Mouse (Mus musculus) monocyte, adult 2 months (primary cell): Measurements from ENCODE around the gene Mapk1ip1l.
"Not testable (repeated sequence)": the region's sequence is repeated elsewhere in the genome, so short reads cannot be mapped to it uniquely, and the experiment has no call there.

ENCODE experiments used
- DNase-seq, 2 experiments: peaks; one replicate each; pipeline ENCODE4 v3.0.0; 2022; ENCODE audit warnings: low spot score in 2 of 2, low read depth in 1 of 2

The Mapk1ip1l gene

DNA sequence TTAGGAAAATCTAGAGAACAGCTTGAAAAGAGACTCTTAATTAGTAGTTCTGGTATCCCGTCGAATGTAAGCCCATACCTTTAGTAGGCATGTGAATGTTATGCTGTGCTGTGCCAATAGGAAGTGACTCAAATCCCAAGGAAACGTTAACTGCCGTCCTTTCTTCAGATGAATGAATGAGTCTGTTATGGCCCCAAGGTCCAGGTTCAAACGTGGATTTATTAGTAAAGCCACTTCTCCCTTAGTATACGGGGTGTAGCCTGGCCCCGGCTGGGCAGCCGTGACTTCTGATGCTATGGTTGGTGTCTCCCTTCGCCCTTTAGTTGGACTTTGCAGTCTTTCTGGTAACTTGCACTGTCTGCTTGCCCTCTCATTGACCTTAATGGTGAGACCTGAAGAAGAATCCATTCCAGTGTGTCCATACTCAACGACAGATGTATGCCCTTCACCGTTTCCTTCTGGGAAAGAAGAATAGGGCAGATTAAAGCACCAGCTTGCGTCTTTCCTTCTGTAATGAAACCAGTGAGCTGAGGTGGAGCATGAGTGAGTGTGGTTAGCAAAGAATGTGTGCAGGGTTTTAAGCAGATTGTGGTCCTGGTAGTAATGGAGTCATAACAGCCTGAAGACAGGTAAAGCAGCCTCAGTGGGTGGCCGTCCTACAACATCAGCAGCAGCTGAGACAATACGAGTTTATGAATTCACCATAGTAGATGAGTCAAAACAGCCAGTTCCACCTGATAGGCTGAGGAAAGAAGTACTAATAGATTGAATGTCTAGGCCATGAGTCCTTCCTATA is 5.0 kb downstream of the Mapk1ip1l start:
- no peak for DNase-seq

DNA sequence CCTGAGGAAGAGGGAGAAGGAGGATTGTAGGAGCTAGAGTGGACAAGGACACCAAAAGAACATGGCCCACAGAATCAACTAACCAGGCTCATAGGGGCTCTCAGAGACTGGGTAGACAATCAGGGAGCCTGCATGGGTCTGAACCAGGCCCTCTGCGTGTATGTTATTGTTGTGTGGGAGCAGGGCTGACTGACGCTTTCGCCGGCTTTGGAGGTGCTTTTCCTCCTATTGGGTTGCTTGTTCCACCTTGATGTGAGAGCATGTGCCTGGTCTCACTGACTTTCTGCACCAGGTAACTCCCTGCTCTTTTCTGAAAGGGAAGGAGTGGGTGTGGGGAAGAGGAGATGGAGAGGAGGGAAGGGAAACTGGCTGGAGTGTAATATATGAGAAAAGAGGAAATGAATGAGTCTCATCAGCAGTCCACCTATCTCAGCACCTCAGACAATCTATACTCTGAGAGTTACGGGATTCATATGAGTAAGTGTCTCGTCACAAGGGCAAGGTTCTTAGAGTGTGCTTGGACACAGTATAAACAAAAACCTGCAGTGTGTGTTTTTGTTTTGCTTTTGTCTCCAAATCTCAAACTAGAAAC is 6.8 kb downstream of the Mapk1ip1l start:
- no peak for DNase-seq

DNA sequence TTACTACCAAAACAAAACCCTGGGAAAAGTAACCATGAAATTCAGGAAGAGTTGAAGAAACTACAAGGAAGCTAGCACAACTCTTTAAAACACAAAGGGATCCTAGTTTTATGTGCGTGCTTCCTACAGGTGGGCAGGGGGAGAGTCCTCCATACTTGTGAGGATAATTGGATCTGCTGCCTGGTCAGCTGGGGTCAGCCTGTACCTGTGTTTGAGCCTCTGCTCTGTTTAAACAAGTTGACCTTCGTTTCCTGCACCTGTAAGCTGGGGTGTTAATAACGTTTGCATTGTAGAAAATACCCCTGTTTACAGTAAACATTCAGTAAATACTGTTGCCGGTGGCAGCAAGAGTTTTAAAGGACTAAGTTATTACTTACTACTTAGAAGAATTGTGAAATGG is 7.9 kb downstream of the Mapk1ip1l start:
- DNase-seq, result no peak

DNA sequence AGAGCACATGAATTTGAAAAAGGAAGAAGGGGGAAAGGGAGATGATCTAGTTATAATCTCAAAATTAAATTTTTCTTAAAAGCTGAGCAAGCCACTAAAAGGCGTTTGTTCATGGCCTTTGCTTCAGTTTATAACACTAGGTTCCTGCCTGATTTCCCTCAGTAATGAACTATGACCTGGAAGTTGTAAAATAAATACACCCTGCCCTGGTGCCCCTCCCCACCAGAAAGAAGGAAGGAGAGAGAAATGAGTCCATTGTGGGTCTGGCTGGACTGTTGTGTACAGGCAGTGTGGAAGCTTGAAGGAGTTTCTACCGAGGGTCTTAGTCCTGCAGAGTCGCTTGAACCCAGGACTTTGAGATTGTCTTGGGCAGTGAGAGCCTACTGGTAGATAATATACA is 9.6 kb downstream of the Mapk1ip1l start:
- DNase-seq, result no peak

DNA sequence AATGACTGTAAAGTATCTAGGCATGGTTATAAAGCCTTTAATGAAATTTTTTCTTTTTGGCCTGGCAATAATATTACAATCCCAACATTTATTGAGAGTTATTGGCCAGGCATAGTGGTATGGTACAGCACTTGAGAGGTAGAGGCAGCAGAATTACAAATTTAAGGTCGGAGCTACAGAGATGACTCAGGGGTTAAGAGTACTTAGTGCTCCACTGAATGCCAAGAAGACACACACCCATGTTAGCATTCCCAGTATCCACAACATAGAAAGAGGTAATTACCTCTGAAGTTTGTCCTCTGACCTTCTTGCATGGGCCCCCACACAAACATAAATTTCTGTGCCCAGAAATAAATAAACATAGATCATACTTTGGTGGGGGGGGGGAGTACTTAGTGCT is 11.0 kb downstream of the Mapk1ip1l start:
- DNase-seq, result no peak

DNA sequence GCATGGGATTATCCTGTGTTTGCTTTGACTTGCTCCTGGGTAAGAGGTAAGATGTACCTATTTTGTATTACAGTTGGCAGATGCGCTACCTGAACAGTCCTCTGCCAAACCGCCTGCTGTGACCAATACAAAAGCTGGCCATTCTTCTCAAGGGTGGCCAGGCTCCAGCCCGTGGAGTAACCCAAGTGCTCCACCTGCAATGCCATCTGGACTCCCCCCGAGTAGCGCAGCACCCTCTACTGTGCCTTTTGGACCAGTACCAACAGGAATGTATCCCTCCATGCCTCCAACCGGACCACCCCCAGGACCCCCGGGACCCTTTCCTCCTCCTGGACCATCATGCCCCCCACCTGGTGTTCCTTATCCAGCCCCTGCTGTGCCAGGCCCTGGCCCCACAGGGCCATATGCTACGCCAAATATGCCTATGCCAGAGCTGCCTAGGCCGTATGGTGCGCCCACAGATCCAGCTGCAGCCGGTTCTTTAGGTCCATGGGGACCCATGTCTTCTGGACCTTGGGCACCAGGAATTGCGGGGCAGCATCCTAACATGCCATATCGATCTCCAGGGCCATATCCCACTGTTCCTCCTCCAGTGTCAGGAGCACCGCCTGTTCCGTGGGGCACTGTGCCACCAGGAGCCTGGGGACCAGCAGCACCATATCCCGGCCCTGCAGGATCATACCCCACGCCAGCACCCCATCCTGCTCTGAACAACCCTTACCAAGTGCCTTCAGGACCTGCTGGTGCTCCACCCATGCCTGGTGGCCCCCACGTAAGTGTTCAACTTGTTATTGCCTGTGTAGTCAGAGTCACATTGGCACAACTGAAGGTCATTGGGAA is 12.5 kb downstream of the Mapk1ip1l start:
- no peak for DNase-seq

DNA sequence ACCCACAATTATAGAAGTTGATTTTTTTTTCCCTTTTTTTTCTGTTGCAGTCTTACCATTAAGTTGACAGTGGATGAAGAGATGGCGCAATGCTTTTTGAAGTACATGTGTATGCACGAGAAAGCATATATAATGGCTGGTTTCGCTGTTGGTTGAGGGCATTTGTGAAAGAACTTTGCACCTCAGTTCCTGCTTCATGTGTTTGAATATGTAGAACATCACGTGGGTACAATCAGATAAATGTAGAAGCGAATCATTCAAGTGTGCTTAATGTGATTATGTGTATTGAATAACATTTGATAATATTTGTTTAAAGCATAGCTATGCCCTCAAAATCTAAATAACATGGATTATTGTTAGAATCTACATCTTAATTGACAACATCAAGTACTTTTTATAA is 21.3 kb downstream of the Mapk1ip1l start:
- DNase-seq, result no peak

DNA sequence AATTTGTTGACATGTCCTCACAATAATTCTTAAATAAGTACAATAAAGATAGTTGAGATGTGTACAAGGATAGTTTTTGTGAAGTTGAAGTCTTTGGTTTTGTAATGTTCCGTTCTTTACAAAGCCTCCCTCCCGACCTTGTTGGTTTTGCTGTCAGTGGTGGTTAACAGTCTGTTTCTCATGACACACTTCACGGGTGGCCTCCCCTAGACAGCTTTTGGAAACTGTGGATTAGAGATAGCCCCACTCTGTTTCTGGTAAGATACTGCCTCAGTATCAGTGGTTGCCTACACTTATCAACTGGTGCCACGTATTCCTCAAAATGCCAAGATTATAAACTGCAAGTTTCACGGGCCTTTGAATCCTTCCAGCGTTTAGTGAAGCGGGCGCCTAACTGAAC is 23.5 kb downstream of the Mapk1ip1l start:
- DNase-seq, result not testable (repeated sequence)

DNA sequence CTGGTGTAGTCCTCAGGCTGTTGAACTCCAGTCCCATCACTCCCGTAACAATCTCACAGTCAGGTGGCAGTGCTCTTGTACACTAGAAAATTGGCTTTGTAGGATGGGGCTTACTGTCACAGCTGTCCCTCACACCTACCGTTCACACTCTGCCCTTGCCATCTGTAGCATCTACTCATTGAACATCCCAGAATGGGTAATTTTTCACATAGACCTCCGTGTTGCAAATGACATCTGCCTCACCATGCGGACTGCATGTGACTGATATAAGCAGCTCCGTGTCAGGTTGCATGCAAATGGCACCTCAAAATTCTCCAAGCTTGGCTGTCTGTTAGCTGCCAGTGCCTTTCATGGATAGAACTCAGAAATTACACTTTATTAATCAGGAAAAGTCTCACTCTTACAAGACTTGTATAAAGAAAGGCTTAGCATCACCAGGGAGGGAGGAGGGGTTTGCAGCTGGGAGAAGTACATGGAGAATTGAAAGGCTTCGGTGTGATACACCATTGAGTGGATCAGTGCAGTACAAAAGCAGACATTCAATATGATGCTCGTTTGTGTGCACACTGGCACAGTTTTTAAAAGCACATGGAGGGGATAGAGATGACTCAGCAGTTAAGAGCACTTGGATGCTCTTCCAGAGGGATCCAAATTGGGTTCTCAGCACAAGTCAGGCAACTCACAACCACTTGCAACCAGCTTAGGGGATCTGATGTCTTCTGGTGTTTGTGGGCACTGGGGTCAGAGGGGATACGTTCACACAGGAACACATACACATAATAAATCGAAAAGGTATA is 28.1 kb downstream of the Mapk1ip1l start:
- DNase-seq, result no peak

DNA sequence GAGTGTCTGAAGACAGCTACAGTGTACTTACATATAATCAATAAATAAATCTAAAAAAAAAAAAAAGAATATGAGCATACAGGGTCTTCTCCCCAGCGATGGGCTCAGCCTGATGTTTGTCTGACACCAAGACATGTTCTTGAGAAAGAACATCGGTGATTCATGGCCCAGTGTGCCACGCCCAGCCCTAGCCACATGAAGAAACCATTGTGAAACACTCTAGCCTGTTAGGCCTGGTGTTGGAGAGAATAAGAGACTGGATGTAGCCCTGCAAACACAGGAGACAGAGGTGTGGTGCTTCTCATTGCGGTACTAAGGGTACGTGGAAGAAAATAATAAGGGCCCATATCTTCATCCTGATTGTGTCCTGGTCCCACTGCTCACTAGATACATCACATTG is 29.3 kb downstream of the Mapk1ip1l start:
- DNase-seq, result peak; percentile 47 to 65

DNA sequence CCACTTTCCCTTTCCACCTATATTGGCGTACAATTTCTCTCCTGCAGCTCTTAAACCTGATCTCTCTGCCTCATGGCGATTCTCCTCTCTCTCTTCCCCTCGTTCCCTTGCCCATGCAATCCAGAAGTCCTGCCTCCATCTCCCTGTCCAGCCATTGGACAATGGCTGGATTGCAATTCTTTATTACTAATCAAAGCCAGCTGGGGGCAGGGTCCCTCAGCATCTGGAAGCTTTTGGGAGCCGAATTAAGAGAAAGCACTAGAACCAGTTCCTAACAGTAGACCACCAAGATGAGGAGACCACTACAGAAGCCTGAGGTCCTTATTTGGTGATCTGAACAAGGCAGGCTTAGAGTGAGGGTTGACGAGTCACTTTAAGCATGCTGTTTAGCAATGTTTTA is 33.9 kb downstream of the Mapk1ip1l start:
- DNase-seq, result no peak

DNA sequence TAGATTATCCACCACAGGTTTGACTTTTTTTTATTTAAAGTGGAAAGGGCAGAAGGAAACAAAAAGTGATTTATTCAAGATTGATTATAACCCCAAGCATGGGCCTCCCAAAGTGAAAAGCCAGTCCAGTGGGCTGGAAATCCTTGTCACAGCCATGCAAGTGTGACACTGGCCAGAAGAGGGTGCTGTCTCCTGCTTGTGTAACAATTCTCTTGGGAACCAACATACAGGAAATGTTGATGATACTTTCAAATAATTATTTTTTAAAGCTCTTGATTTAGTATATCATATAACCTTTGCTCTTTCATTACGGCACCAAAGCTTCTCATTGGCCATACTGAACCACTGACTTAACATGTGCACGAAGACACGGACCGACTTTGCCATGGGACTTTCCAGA is 36.8 kb downstream of the Mapk1ip1l start:
- peak; percentile 34 to 57 for DNase-seq

DNA sequence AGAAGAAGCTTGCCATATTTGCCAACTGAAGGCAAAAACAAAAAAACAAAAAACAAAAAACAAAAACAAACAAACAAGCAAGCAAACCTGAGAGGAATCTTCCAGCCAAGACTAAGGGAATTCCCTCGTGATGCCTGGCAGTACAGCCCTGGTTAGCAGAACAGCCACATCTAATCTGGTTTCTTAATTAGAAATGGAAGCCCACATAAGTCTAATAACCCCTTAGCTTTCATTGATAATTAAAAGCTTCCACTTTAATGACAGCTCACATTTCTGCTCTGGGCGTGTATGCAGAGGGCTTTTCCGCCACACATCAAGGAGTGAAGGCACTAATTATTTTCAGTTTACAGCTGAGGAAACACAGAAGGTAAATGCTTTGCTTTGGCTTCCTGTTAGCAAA is 37.2 kb downstream of the Mapk1ip1l start:
- no peak for DNase-seq

DNA sequence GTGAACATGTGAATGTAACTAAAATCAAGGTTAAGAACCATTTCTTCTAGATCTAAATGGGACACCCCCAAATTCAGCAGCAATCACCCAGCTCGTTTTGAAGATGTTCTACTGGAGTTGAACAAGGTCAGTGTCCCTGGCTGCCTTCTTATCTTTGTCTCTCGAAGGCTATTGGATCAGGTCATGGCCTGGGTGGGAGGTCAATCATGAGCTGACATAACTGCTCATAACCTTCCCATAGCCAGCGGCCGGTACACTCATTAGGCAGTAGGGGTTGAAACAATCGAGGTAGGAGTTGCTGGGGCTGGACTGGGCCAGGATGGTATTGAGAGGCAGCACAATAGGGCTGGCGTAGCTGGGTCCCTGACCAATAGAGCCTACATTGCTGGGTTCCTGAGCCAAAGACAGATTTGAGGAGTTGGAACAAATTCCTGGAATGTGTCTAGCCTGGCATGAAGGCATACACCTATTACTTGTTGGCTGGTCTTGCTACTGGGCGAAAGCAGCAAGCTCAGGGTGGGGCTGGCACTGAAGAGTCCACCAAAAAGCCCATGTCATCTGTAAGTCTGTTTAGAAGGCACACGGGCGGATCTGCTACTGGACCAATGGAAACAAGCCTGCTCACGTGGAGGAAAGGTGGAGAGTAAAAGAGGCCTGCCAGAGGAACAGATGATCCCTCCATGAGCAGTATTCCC is 42.3 kb downstream of the Mapk1ip1l start:
- DNase-seq, result no peak

DNA sequence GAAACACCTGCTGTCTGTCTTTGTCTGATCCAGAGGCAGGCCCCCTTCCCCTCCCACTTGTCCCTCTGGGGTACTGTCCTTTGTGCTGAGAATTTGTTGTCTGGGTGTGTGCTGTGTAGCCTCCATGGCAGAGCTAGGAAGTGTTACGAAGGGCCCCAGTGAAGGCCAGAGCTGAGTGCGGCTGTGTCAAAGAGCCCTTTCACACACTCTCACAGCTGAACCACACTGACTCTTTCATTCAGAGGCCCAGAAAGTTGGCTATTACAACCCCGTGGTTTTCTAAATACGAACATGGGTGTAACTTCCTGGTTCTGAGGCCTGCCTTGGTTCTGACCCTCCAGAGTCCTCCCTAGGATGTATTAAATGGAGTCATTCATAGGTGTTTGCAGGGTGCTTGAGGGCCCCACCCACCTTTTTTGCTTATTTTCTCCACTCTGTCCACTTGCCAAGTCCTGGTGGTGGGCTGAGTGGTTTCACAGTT is 43.8 kb downstream of the Mapk1ip1l start:
- no peak for DNase-seq

DNA sequence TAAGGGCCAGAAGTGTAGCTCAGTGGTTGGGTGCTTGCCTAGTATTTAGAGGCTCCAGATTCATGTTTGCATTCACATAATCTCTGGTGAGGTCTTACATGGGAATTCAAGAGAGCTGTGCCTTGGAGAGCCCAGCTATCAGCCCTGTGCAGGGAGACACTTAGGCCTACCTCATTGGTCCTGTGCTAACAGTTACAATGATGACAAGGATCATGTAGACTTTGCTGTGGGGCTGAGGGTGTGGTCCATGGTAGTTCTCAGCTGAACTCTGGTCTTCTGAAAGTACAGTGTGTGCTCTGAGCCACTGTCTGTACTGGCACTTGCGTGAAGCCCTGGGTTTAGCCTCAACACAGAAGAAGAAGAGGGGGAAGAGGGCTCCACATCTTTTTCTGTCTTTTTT is 48.6 kb downstream of the Mapk1ip1l start:
- no peak for DNase-seq

DNA sequence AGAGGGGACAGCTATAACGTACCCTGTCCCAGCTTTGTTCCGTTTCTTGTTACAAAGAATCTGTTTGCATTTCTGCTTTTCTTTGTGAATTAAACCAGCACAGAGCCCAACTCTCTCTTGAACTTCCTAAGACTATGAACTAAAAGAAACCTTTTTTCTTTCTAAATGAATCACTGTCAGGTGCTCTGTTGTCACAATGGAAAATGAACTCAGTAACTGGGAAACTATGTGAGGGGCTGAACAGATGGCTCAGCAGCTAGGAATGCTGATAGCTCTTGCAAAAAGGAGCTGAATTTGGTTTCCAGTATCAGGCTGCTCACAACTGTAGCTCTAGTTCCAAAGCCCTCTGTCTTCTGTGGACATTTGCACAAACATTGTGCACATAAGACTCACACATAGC is 52.9 kb downstream of the Mapk1ip1l start:
- no peak for DNase-seq

DNA sequence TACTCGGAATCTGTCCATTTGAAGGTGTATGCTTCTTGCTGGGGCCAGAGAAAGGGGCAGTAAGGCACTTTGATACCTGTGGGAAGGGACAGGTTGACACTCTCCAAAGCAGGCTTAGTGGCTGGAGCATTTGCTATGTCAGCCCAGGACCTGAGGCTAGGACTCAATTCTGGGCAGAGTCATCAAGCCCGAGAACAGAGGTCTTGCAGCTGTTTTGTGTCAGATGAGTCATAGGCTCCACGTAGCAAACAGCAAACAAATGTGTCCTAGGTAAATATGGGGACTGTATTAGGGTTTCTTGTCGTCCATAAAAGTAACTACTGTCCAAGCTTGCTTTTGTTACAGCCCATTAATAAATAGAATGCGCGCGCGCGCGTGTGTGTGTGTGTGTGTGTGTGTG is 54.2 kb downstream of the Mapk1ip1l start:
- no peak for DNase-seq

DNA sequence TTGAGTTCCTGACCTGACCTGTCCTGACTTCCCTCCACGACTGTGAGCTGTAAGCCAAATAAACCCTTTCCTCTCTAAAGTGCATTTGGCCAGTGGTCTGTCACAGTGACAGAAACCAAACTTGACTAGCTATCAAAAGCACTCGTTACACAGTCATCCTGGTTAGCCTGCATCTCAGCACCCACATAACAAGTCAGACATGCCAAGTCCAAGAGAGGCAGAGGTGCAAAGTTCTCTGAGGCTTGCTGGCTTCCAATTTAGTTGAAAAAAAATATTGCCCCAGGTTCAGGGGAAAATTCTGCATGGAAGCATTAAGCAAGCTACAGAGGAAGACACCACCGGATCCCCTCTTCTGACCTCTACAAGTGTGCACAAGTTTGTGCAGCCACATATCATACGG is 55.2 kb downstream of the Mapk1ip1l start:
- DNase-seq, result no peak

DNA sequence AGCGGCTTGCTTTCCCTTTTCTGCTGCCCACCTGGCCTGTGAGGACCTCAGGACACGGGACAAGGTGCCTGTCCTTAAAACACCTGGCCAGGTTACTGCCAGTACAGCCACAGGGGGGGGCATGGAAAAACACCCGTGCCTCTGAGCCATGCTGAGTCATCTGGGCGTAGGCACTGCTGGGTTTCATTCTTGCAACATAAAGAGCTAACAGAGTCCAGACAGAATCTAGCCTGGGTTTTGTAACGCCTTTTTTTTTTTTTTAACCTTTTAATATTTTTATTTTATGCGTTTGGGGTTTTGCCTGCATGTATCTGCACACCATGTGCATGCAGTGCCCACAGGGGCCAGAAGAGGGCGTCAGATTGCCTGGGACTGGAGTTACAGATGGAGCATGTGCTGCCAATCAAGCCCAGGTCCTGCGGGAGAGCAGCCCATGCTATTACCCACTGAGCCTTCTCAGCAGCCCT is 56.1 kb downstream of the Mapk1ip1l start:
- DNase-seq, result peak; percentile 49 to 65
